Mouse (Mus musculus) embryonic facial prominence, embryonic 10.5 days (tissue): ENCODE results near the gene Ebf4. TPM values are rescaled to one million over a fixed set of nuclear protein-coding genes. Genes with fewer than 3 reads are reported as not detected.
A peak's percentile ranks its signal among the peaks of the same experiment; 100 is the strongest.

Experiments used
- DNase-seq: peaks from one replicate; pipeline ENCODE4 v3.0.0-alpha.2; 2017; ENCODE audit warnings: low spot score
- H3K27ac ChIP-seq: fragments of 300-500 bp; sonication (generic); replicated peaks from 2 replicates; pipeline ENCODE4 v1.5.1; 2016; ENCODE audit warnings: mild to moderate bottlenecking
- H3K27me3 ChIP-seq: fragments of 300-500 bp; sonication (generic); replicated peaks from 2 replicates; pipeline ENCODE4 v1.6.1; 2016; ENCODE audit warnings: low read depth, mild to moderate bottlenecking; ENCODE audit not compliant: poor library complexity, severe bottlenecking
- H3K36me3 ChIP-seq: fragments of 300-500 bp; sonication (generic); replicated peaks from 2 replicates; pipeline ENCODE4 v1.6.1; 2016; ENCODE audit warnings: mild to moderate bottlenecking, moderate library complexity
- H3K4me1 ChIP-seq: fragments of 300-500 bp; sonication (generic); 2 replicates; pipeline ENCODE4 v1.6.1; 2016
- H3K4me3 ChIP-seq: fragments of 300-500 bp; sonication (generic); 2 replicates; pipeline ENCODE4 v1.5.1; 2016; ENCODE audit warnings: mild to moderate bottlenecking, moderate library complexity
- H3K9me3 ChIP-seq: fragments of 300-500 bp; sonication (generic); 2 replicates; pipeline ENCODE4 v1.6.1; 2016; ENCODE audit warnings: mild to moderate bottlenecking
- WGBS: fragments of 180-500 bp; shearing (Covaris S2); methylation state at CpG from one replicate; pipeline ENCODE4 v1.1.7; 2016; 5-methylcytosine and 5-hydroxymethylcytosine counted together
- polyA plus RNA-seq: library from polyadenylated mRNA; unstranded; fragments of >200 nt; fragmentation: Nextera tagmentation; extraction: Ambion mirVana; gene quantifications from 2 replicates; pipeline ENCODE4 v1.2.1, GENCODE M21; 2016

Ebf4 gene
- polyA plus RNA-seq, 1 experiment from 2014 or later: 0.82 TPM

- under 1% methylated on average over 50 of the region's 53 CpGs for WGBS
- Histone ChIP-seq H3K27me3 (peaks cover 22% of the 10 kb centered on the region), H3K27ac (peak within 1 kb of the TSS; percentile 89), H3K36me3 (peaks cover 38% of the 10 kb centered on the region), H3K9me3 (no peaks in the 10 kb centered on the region), H3K4me3 (peak within 1 kb of the TSS; percentile 69), H3K4me1 (peaks cover 36% of the 10 kb centered on the region)
- peak; percentile 92 for DNase-seq
Measured at GRCm38 (mm10) chr2:130397186-130397985, 102.4 kb downstream of the Ebf4 start, which contains the start of gene Cpxm1. Cpxm1 (minus strand) TSS chr2:130397574.

- peak overlapping the region; percentile 69 for H3K4me3 ChIP-seq
- no peak for DNase-seq
- peaks cover 22% of the 10 kb centered on the region for H3K27me3 ChIP-seq
- H3K4me1 ChIP-seq: peaks cover 36% of the 10 kb centered on the region
- H3K27ac ChIP-seq: peak overlapping the region; percentile 89
- H3K9me3 ChIP-seq: no peaks in the 10 kb centered on the region
- WGBS: 12% methylated on average over 14 of the region's 14 CpGs
- peaks cover 31% of the 10 kb centered on the region for H3K36me3 ChIP-seq
Measured at GRCm38 (mm10) chr2:130398091-130398490, 103.1 kb downstream of the Ebf4 start.

GRCm38 (mm10) chr2:130400046-130400445 is 105.1 kb downstream of the Ebf4 start:
- H3K36me3 ChIP-seq: peaks cover 12% of the 10 kb centered on the region
- no peak for DNase-seq
- peaks cover 28% of the 10 kb centered on the region for H3K27me3 ChIP-seq

DNA sequence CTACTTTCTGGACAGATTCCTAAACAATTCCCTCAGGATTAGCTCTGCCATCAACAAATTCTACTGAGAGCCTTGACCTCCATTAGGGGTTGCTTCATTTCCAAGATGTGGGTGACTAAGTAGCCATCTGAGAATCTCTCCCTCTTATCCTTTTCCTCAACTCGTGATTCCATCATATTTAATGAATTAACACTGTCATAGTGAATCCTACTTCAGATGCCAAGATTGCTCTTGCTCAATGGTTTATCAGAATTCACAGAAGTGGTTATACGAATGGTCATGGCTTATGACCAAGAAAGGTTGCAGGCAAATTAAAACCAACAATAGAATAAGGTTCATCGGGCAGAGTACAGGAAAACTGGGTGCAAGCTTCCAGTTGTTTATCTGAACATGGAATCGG is 106.9 kb downstream of the Ebf4 start:
- no peak for DNase-seq
- no peaks in the 10 kb centered on the region for H3K36me3 ChIP-seq
- H3K4me3 ChIP-seq: no peak overlapping the region
- H3K27ac ChIP-seq: no peak overlapping the region
- no peaks in the 10 kb centered on the region for H3K9me3 ChIP-seq
- H3K4me1 ChIP-seq: peaks cover 30% of the 10 kb centered on the region
- 83% methylated on average over 4 of the region's 4 CpGs for WGBS
- peaks cover 37% of the 10 kb centered on the region for H3K27me3 ChIP-seq

More at GRCm38 (mm10) chr2:130400046-130400445, 105.1 kb downstream of the Ebf4 start:
- Histone ChIP-seq H3K9me3 (no peaks in the 10 kb centered on the region), H3K4me3 (no peak overlapping the region), H3K27ac (no peak overlapping the region), H3K4me1 (peaks cover 36% of the 10 kb centered on the region)
- WGBS: 92% methylated on average over 1 of the region's 1 CpGs

DNA sequence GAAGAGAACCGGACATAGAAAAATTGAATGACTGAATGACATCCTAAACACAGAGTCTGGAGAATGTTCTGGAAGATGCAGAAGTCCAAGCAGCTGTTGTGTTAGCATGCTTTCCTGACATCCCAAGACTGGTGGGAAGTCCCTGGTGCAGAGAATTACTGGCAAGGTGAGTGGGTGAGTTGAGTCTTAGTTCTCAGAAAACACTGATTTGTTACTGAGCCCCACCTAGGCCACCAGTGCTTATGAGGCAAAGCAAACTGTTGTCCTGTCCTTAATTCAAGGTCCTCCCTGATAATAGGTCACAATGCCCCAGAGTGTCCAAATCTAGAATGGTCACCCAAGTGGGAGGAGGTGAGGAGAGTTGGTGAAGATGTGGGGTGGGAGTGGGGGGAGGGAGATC is 110.0 kb downstream of the Ebf4 start, which contains the start of the genes Gm28372 and 1700020A23Rik:
Gene Gm28372 (plus strand): TSS at position 301 of the 400 bp plus-strand sequence.
Gene 1700020A23Rik (plus strand): TSS at position 321 of the 400 bp plus-strand sequence.
- peaks cover 42% of the 10 kb centered on the region for H3K4me1 ChIP-seq
- H3K4me3 ChIP-seq: no peak within 1 kb of the TSS
- no peaks in the 10 kb centered on the region for H3K36me3 ChIP-seq
- H3K27ac ChIP-seq: no peak within 1 kb of the TSS
- no peaks in the 10 kb centered on the region for H3K9me3 ChIP-seq
- 0 out of 2 replicates have a peak, but pooled peaks cover 22% of the 10 kb centered on the region for H3K27me3 ChIP-seq
- DNase-seq: no peak
- 93% methylated on average over 1 of the region's 1 CpGs for whole genome bisulfite sequencing

DNA sequence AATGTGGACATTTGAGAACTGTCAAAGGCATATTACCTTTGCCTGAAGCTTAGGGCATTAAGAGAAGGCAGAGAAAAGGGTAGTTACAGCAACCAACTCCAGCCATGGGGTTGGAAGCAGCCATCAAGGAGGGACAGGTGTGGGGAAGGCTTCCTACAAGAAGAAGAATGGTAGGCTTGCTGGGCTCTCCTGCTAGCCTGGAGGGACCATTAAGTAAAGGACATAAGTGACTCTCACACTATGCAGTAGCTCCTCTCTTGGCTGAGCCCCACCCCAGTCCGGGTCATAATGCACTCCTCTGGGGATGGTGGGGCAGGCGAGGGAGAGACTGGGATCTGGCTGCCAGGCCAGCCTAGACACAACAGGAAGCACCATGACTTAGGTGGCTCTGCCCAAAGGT is 111.2 kb downstream of the Ebf4 start, which contains the start of gene Tmem239:
Gene Tmem239 (plus strand): TSS at position 301 of the 400 bp plus-strand sequence.
- 74% methylated on average over 2 of the region's 2 CpGs for WGBS
- Histone ChIP-seq H3K36me3 (no peaks in the 10 kb centered on the region), H3K4me3 (no peak within 1 kb of the TSS), H3K4me1 (peaks cover 35% of the 10 kb centered on the region), H3K27me3 (0 out of 2 replicates have a peak, but pooled peaks cover 19% of the 10 kb centered on the region), H3K9me3 (no peaks in the 10 kb centered on the region), H3K27ac (no peak within 1 kb of the TSS)
- DNase-seq: no peak

DNA sequence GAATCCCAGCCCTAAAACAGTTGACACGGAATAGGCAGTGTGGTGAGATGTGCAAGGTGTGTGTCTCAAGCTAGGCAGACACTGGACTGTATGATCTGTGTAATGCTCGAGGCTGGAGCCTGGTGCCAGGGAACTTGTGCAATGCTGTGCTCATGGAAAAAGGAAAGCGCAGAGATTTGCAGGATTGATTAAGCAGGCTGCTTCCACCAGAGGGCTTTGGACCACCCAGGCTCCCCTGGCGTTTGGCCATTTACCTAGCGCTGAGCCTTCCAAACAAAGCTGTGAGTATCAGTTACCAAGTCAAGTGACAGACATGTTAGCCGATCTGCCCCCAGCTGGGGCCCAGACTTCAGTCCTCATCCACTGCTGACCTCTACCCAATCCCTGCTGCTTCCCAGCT is 113.2 kb downstream of the Ebf4 start:
- Histone ChIP-seq H3K4me3 (no peak overlapping the region), H3K27me3 (0 out of 2 replicates have a peak, but pooled peaks cover 19% of the 10 kb centered on the region), H3K9me3 (no peaks in the 10 kb centered on the region), H3K36me3 (no peaks in the 10 kb centered on the region), H3K27ac (peak overlapping the region; percentile 31; the same call in 1 of the 2 replicates), H3K4me1 (peaks cover 40% of the 10 kb centered on the region)
- peak; percentile 84 for DNase-seq
- 11% methylated on average over 6 of the region's 6 CpGs for WGBS

DNA sequence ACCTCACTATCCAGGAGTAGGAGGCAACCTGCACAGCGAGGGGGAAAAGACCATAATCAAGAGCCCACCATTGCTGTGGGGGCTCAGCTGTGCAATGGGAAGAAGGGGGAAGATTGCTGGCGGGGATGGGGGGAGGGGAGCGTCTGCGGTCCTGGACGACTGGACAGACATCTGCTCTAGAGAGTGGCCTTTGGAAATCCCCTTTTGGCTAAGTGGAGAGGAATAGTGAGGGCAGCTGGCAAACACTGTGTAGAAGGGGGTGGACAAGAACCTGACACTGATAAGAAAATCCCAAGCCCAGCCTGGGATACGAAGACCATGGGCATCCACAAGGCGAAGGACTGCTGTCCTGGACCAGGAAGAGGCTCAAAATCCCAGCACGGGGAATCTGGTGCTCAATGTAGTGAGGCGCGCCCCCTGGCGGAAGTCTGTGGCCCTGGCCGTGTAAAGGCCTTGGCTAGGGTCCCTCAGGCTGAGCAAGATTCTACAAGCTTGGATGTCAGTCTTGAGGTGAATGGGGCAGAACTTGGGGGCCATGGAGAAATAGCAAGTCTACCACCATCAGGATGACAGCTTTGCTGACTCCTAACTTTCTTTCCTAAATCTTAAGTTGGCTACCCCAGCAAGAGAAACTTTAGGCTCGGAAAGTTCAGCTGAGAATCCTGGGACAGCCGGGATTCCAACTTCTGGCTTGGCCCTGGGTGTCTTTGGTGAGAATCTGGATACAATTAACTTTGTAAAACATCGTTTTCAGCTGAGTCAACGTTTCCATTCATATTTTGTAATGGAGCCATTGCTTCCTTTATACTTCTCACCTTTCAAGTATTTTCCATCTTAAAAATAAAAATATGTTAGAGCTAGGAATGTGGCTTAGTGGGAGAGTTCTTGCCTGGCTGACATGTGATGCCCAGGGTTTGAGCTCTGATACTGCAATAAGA is 116.9 kb downstream of the Ebf4 start:
- WGBS: 37% methylated on average over 16 of the region's 16 CpGs
- Histone ChIP-seq H3K4me1 (peaks cover 37% of the 10 kb centered on the region), H3K27ac (no peak overlapping the region), H3K27me3 (0 out of 2 replicates have a peak, but pooled peaks cover 4% of the 10 kb centered on the region), H3K9me3 (no peaks in the 10 kb centered on the region), H3K36me3 (no peaks in the 10 kb centered on the region), H3K4me3 (no peak overlapping the region)
- DNase-seq: peak; percentile 91

DNA sequence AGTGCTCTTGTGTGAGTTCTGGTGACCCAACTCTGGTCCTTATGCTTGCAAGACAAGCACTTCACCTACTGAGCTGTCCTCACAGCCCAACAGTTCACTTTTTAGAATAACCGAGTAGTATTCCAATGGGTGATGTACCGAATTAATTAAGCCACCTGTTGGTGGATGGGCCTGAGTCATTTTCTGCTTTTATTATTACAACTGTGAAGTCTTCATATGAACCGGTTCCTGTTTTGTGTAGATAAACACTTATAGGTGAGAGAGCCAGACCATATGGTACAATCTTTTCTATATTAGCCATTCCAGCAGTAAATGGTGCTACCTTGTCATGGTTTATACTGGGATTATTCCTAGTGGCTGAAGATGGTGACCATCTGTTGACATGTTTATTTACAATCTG is 117.8 kb downstream of the Ebf4 start:
- H3K27ac ChIP-seq: no peak overlapping the region
- WGBS: 82% methylated on average over 3 of the region's 3 CpGs
- no peaks in the 10 kb centered on the region for H3K27me3 ChIP-seq
- H3K9me3 ChIP-seq: no peaks in the 10 kb centered on the region
- peaks cover 28% of the 10 kb centered on the region for H3K4me1 ChIP-seq
- H3K4me3 ChIP-seq: no peak overlapping the region
- DNase-seq: no peak
- H3K36me3 ChIP-seq: no peaks in the 10 kb centered on the region; the same call in 1 of the 2 replicates

GRCm38 (mm10) chr2:130414094-130414856 is 119.3 kb downstream of the Ebf4 start:
- Histone ChIP-seq H3K4me1 (peaks cover 13% of the 10 kb centered on the region), H3K4me3 (no peak overlapping the region), H3K27ac (no peak overlapping the region), H3K9me3 (no peaks in the 10 kb centered on the region), H3K27me3 (no peaks in the 10 kb centered on the region), H3K36me3 (peaks cover 11% of the 10 kb centered on the region)
- no peak for DNase-seq
- WGBS: 75% methylated on average over 6 of the region's 6 CpGs
